Mouse (Mus musculus): ENCODE results near the gene Chpf2. TPM values are rescaled to one million over a fixed set of nuclear protein-coding genes. Genes with fewer than 3 reads are reported as not detected.

The Chpf2 gene
- total RNA-seq, 1 experiment from 2014 or later, result 12.0 TPM

- ATAC-seq (replicated peaks in 1 of 2; ENCODE audit: insufficient read depth in 1 of 2, low FRiP score in 2 of 2, low TSS enrichment in 1 of 2, low read depth in 1 of 2, poor library complexity in 2 of 2, severe bottlenecking in 2 of 2), result no peak
Measured at GRCm38 (mm10) chr5:24587200-24587577, 648 bp downstream of the Chpf2 start.

GRCm38 (mm10) chr5:24589511-24590500 lies 3.3 kb downstream of the Chpf2 start:
- ATAC-seq (replicated peaks in 1 of 2; ENCODE audit: insufficient read depth in 1 of 2, low FRiP score in 2 of 2, low TSS enrichment in 1 of 2, low read depth in 1 of 2, poor library complexity in 2 of 2, severe bottlenecking in 2 of 2), result no peak

DNA sequence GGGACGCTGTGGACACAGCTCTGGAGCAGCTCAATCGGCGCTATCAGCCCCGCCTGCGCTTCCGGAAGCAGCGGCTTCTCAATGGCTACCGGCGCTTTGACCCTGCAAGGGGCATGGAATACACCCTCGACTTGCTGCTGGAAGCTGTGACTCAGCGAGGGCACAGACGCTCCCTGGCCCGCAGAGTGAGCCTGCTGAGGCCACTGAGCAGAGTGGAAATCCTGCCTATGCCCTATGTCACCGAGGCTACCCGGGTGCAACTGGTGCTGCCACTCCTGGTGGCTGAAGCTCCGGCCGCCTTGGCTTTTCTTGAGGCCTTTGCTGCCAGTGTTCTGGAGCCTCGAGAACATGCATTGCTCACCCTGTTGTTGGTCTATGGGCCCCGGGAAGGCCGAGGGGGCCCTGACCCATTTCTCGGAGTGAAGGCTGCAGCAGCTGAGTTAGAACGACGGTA lies 4.8 kb downstream of the Chpf2 start:
- ATAC-seq (replicated peaks in 1 of 2; ENCODE audit: insufficient read depth in 1 of 2, low FRiP score in 2 of 2, low TSS enrichment in 1 of 2, low read depth in 1 of 2, poor library complexity in 2 of 2, severe bottlenecking in 2 of 2), result peak; percentile 10 to 15; a peak in 2 of 4 replicates

DNA sequence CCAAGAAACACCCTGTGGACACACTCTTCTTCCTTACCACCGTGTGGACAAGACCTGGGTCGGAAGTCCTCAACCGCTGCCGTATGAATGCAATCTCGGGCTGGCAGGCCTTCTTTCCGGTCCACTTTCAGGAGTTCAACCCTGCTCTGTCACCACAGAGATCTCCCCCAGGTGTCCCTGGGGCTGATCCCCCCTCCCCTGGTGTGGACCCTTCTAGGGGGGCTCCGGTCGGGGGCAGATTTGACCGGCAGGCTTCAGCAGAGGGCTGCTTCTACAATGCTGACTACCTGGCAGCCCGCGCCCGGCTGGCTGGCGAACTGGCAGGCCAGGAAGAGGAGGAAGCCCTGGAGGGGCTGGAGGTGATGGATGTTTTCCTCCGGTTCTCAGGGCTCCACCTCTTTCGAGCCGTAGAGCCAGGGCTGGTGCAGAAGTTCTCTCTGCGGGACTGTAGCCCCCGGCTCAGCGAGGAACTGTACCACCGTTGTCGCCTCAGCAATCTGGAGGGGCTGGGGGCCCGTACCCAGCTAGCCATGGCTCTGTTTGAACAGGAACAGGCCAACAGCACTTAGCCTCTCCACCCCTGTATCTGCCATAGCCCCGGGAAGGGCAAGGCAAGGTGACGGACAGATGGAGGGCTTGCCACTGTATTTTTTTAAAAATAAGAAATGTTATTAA lies 5.4 kb downstream of the Chpf2 start:
- peak; percentile 19 to 29 for ATAC-seq (replicated peaks in 1 of 2; ENCODE audit: insufficient read depth in 1 of 2, low FRiP score in 2 of 2, low TSS enrichment in 1 of 2, low read depth in 1 of 2, poor library complexity in 2 of 2, severe bottlenecking in 2 of 2)

DNA sequence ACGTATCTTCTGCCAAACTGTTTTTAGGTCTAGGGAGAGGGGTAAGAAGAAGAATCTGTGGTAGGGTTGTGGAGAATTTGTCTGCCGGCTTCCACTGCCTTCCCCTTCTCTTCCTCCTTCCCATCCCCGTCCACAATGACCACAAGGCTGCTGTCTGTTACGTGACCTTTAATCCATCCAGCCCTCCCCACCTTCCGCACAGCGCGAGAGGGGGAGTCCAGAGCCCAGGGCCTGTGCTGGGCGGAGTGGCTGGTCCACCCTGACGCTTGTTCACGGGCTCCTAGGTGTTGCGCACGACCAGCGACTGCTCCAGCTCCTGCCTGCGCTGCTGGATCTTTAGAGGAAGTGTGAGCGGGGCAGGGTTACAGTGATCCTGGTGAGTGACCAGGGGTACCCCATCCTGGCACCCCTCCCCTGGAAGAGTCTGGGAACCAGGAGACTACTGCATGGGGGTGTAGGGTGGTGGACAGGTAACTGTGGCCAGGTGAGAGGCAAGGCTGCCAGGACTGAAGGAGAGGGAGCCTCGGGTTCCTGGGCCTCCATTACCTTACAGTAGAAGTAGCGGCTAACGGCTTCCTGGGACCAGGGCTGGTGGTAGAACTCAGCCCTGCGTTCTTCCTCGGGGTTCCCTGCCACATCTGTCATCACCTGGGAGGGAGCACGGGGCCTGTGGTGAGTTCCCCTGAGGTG lies 6.1 kb downstream of the Chpf2 start:
- ATAC-seq (replicated peaks in 1 of 2; ENCODE audit: insufficient read depth in 1 of 2, low FRiP score in 2 of 2, low TSS enrichment in 1 of 2, low read depth in 1 of 2, poor library complexity in 2 of 2, severe bottlenecking in 2 of 2), result peak in 1 of 2 experiments; percentile 21; a peak in 1 of 4 replicates

DNA sequence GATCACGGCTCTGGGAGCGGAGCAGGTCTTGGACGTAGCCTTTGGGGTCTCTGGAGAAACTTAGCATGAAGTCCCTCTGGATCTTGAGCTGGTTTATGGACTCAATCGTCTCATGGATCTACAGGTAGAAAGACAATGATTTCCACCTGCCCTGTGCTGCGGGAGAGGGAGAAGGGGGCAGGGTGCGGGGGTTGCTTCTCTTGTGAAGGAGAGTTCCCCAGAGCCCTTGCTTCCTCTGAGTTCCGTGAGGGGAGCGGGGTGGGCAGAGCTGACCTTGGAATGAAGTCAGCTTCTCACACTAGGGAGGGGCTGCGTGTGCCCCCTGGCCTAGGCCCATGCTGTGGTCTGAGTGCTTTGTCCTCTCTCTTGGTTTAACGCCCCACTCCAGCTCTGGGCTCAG lies 6.7 kb downstream of the Chpf2 start:
- no peak for ATAC-seq (replicated peaks in 1 of 2; ENCODE audit: insufficient read depth in 1 of 2, low FRiP score in 2 of 2, low TSS enrichment in 1 of 2, low read depth in 1 of 2, poor library complexity in 2 of 2, severe bottlenecking in 2 of 2)

DNA sequence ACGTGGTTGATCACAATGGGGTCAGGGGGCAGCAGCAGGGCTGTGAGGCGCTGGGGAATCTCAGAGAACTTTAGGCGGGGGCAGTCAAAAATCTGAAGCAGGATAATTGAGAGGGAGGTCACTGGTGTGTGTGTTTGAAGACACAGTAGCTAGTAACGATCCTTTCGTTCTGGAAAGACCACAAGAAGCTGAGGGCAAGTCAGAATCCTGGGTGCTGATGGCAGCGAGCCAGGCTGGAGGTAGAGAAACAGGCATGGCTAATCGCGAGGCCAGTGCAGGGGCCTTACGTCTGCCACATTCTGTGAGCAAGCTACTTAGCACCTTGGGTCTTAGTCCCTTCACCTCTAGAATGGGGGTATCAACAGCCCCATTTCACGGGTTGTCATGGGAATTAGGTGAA lies 7.4 kb downstream of the Chpf2 start:
- no peak for ATAC-seq (replicated peaks in 1 of 2; ENCODE audit: insufficient read depth in 1 of 2, low FRiP score in 2 of 2, low TSS enrichment in 1 of 2, low read depth in 1 of 2, poor library complexity in 2 of 2, severe bottlenecking in 2 of 2)

DNA sequence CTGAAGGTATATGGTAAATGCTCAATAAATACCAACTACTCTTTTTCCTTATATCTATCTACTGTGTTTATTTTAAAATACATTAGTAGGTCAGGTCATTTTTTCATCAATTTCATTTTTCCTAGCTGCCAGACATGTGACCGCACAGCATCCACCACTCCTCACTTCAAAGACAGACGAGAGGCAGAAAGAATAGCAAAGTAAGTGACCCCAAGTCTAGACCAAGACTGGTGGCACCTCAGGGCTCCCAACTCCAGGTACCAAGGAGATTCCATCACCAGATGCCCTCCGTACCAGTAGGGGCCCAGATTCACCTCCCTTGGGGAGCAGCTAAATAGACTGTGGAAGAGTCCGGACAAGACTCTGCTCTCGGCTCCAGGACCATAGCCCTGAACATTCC lies 7.8 kb downstream of the Chpf2 start:
- ATAC-seq (replicated peaks in 1 of 2; ENCODE audit: insufficient read depth in 1 of 2, low FRiP score in 2 of 2, low TSS enrichment in 1 of 2, low read depth in 1 of 2, poor library complexity in 2 of 2, severe bottlenecking in 2 of 2), result no peak

GRCm38 (mm10) chr5:24595261-24595660 lies 8.7 kb downstream of the Chpf2 start:
- no peak for ATAC-seq (replicated peaks in 1 of 2; ENCODE audit: insufficient read depth in 1 of 2, low FRiP score in 2 of 2, low TSS enrichment in 1 of 2, low read depth in 1 of 2, poor library complexity in 2 of 2, severe bottlenecking in 2 of 2)

- no peak for ATAC-seq (replicated peaks in 1 of 2; ENCODE audit: insufficient read depth in 1 of 2, low FRiP score in 2 of 2, low TSS enrichment in 1 of 2, low read depth in 1 of 2, poor library complexity in 2 of 2, severe bottlenecking in 2 of 2)
Measured at GRCm38 (mm10) chr5:24595786-24596380, 9.3 kb downstream of the Chpf2 start.

DNA sequence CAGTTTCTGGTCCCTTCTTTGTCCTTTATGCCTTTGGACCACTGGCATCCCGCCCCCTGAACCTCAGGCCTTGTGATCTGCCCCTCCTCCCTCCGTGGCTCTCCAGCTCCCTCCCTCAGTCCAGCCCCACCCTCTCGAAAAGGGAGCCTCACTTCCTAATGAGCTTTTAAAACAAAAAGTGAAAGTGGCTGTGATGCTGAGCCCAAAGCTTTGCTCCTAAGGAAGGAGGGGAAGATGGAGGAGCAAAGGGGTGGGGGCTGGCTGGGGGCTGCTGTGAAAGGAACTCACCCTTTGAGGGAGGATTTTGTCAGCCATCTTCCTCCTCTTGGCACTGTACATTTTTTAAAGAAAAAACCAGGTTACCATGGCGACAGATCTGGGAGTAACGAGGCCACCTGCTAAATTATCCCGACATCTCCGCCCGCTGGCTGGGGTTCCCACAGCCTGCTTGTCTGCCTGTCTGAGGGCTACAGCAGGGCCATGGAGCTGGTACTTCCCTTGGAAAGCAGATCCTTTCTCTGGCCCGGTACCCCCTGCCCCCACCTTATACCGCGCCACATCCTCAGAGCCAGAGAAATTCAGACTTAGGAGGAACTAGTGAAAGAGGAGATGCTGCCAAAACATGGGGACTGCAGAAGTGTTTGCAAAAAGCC lies 10.1 kb downstream of the Chpf2 start:
- peak; percentile 23 to 27 for ATAC-seq (replicated peaks in 1 of 2; ENCODE audit: insufficient read depth in 1 of 2, low FRiP score in 2 of 2, low TSS enrichment in 1 of 2, low read depth in 1 of 2, poor library complexity in 2 of 2, severe bottlenecking in 2 of 2)

DNA sequence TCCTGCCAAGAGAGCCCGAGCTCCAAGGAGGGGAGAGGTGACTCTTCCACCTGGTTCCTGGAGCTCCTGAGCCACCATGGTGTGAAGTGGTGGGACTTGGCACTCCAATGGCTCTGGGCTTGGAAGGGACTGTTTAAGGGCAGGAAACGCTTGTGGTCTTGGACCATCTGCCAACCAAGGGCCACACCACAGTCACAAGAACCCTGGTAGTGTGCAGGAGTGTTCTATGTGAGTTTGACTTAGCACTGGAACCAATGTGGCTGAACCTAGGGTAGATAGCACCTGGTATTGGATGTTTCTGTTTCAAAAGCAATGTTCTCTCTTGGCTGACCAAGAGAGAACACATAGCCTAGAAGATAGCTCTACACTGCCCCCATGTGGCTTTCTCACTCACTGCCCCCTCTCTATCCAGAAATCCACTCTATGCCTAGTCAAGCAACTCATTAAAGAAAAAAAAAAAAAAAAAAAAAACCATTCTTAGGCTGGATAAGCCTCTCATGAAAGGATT lies 10.7 kb downstream of the Chpf2 start:
- peak; percentile 56 to 68; a peak in 3 of 4 replicates for ATAC-seq (replicated peaks in 1 of 2; ENCODE audit: insufficient read depth in 1 of 2, low FRiP score in 2 of 2, low TSS enrichment in 1 of 2, low read depth in 1 of 2, poor library complexity in 2 of 2, severe bottlenecking in 2 of 2)

- ATAC-seq (replicated peaks in 1 of 2; ENCODE audit: insufficient read depth in 1 of 2, low FRiP score in 2 of 2, low TSS enrichment in 1 of 2, low read depth in 1 of 2, poor library complexity in 2 of 2, severe bottlenecking in 2 of 2), result no peak
Measured at GRCm38 (mm10) chr5:24597901-24598569, 11.5 kb downstream of the Chpf2 start.

DNA sequence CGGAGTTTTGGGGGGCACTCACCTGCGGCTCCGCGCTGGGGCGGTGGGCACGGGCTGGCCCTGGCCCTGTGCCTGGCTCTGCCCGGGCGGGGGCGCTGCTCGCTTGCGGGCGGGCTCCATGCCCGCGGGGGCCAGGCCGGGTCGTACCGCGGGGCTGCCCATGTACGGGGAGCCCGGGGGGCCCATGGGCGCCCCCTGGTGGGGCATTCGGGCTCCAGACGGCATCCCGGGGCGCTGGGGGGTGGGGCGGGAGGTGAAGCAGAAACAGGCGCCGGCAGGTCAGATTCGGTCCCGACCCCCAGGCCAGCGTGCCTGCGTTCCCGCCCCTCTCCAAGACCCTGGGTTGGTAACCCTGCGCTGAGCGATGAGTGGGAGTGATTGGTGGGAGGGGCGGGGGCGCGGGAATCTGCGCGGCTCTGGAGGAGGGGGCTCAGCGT lies 12.0 kb downstream of the Chpf2 start:
- ATAC-seq (replicated peaks in 1 of 2; ENCODE audit: insufficient read depth in 1 of 2, low FRiP score in 2 of 2, low TSS enrichment in 1 of 2, low read depth in 1 of 2, poor library complexity in 2 of 2, severe bottlenecking in 2 of 2), result 0 out of 4 replicates have a peak, but pooled peaks of 1 of the 2 experiments have one; percentile 6

DNA sequence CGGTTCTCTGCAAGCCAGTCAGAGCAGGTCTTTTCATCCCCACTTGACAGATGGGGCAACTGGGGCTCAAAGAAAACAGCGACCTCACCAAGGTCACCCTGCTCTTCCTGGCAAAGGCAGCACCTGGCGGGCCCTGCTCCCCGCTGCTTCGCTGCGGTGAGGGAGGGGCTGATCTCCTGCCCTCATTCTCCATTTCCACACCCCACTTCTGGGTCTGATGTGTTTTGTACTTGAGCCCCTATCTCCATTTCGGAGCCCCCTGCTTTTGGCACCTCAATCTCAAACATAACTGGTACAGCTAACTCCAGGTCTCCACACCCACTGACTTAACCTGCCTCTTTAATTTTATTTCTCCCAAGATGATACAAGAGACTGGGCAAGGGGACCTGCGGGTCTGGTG lies 12.6 kb downstream of the Chpf2 start:
- no peak for ATAC-seq (replicated peaks in 1 of 2; ENCODE audit: insufficient read depth in 1 of 2, low FRiP score in 2 of 2, low TSS enrichment in 1 of 2, low read depth in 1 of 2, poor library complexity in 2 of 2, severe bottlenecking in 2 of 2)

- ATAC-seq (replicated peaks in 1 of 2; ENCODE audit: insufficient read depth in 1 of 2, low FRiP score in 2 of 2, low TSS enrichment in 1 of 2, low read depth in 1 of 2, poor library complexity in 2 of 2, severe bottlenecking in 2 of 2), result no peak
Measured at GRCm38 (mm10) chr5:24600236-24600635, 13.7 kb downstream of the Chpf2 start.
